Mouse (Mus musculus) stomach, embryonic 15.5 days (tissue): Measurements from ENCODE around the gene Gm13272. TPM values are rescaled to one million over a fixed set of nuclear protein-coding genes. Genes with fewer than 3 reads are reported as not detected.

Source experiments
- polyA plus RNA-seq: library from polyadenylated mRNA; unstranded; fragments of >200 nt; fragmentation: Nextera tagmentation; extraction: Ambion mirVana; gene quantifications from 2 replicates; pipeline ENCODE4 v1.2.1, GENCODE M21; 2015

The Gm13272 gene
- polyA plus RNA-seq, 1 experiment from 2014 or later = 0.35 TPM

Other genes starting within 250 kb of the Gm13272 start
- gene Ifna15, start 221.6 kb upstream of the Gm13272 start, polyA plus RNA-seq = not detected in 2 replicates
- not detected in 2 replicates for gene Ifna14, start 208.1 kb upstream of the Gm13272 start, polyA plus RNA-seq
- gene Ifna9, start 187.5 kb upstream of the Gm13272 start, polyA plus RNA-seq = not detected in 2 replicates
- not detected in 2 replicates for gene Ifna12, start 176.5 kb upstream of the Gm13272 start, polyA plus RNA-seq
- gene C87499, start 145.4 kb upstream of the Gm13272 start, polyA plus RNA-seq = not detected in 2 replicates
- gene Ifna13, start 135.4 kb upstream of the Gm13272 start, polyA plus RNA-seq = not detected in 2 replicates
- not detected in 2 replicates for gene Ifna16, start 102.9 kb upstream of the Gm13272 start, polyA plus RNA-seq
- not detected in 2 replicates for gene Ifna2, start 95.9 kb upstream of the Gm13272 start, polyA plus RNA-seq
- gene Ifnab, start 88.5 kb upstream of the Gm13272 start, polyA plus RNA-seq = not detected in 2 replicates
- gene Gm26566, start 58.0 kb upstream of the Gm13272 start, polyA plus RNA-seq = 0.49 and 1.0 TPM in 2 replicates
- 87.8 and 88.8 TPM in 2 replicates for gene Klhl9, start 57.4 kb upstream of the Gm13272 start, polyA plus RNA-seq
- gene Gm13271, start 25.0 kb upstream of the Gm13272 start, polyA plus RNA-seq = not detected in 2 replicates
- gene Gm13283, start 19.7 kb upstream of the Gm13272 start, polyA plus RNA-seq = 0.23 and 0.33 TPM in 2 replicates
- gene Gm13290, start 6.0 kb upstream of the Gm13272 start, polyA plus RNA-seq = 0.30 and 0.70 TPM in 2 replicates
- not detected in 2 replicates for gene Gm13289, start 2.9 kb upstream of the Gm13272 start, polyA plus RNA-seq
- 0.30 and 0.41 TPM in 2 replicates for gene Ifnz, start 2.3 kb downstream of the Gm13272 start, polyA plus RNA-seq
- gene Gm13276, start 5.9 kb downstream of the Gm13272 start, polyA plus RNA-seq = not detected in 2 replicates
- gene Gm13277, start 8.8 kb downstream of the Gm13272 start, polyA plus RNA-seq = not detected in 2 replicates
- not detected in 2 replicates for gene Gm13278, start 11.7 kb downstream of the Gm13272 start, polyA plus RNA-seq
- not detected in 2 replicates for gene Gm13275, start 14.6 kb downstream of the Gm13272 start, polyA plus RNA-seq
- gene Gm13279, start 17.5 kb downstream of the Gm13272 start, polyA plus RNA-seq = not detected in 2 replicates
- 0.94 and 1.3 TPM in 2 replicates for gene Gm13285, start 19.8 kb downstream of the Gm13272 start, polyA plus RNA-seq
- 0.41 TPM in 1 of 2 replicates, not detected in the other for gene Gm13287, start 23.4 kb downstream of the Gm13272 start, polyA plus RNA-seq
- not detected in 2 replicates for gene Gm13288, start 25.7 kb downstream of the Gm13272 start, polyA plus RNA-seq
- gene Ifna7, start 36.4 kb downstream of the Gm13272 start, polyA plus RNA-seq = not detected in 2 replicates
- gene Ifna11, start 40.1 kb downstream of the Gm13272 start, polyA plus RNA-seq = not detected in 2 replicates
- gene Ifna6, start 47.6 kb downstream of the Gm13272 start, polyA plus RNA-seq = not detected in 2 replicates
- gene Ifna5, start 55.7 kb downstream of the Gm13272 start, polyA plus RNA-seq = not detected in 2 replicates
- gene Ifna4, start 62.0 kb downstream of the Gm13272 start, polyA plus RNA-seq = not detected in 2 replicates
- gene Ifna1, start 70.2 kb downstream of the Gm13272 start, polyA plus RNA-seq = not detected in 2 replicates
- gene Ifne, start 100.4 kb downstream of the Gm13272 start, polyA plus RNA-seq = not detected in 2 replicates